Mouse (Mus musculus) spleen, adult 2 months (tissue): ENCODE measurements at regions not wholly inside any gene's neighbourhood (a gene's known extent, or its start where the extent isn't known, plus 50 kb on each side); places are given as distances from the start of the nearest gene placed in this dataset.

Experiments used
- DNase-seq, 2 experiments: peaks; one replicate each; pipeline versions ENCODE4 v3.0.0 to v3.0.0-alpha.2; 2012 to 2021; ENCODE audit warnings: low spot score in 2 of 2, low read depth in 1 of 2
- H3K27ac ChIP-seq: fragments of 200-500 bp; 2 replicates; pipeline ENCODE4 v1.5.1; 2012; ENCODE audit warnings: low read length, inconsistent platforms; ENCODE audit not compliant: insufficient read depth
- H3K27me3 ChIP-seq: fragments of 200-500 bp; 2 replicates; pipeline ENCODE4 v1.6.1; 2012; ENCODE audit warnings: mild to moderate bottlenecking, moderate library complexity, low read length, inconsistent platforms; ENCODE audit not compliant: control insufficient read depth, insufficient read depth
- H3K36me3 ChIP-seq: fragments of 200-500 bp; 2 replicates; pipeline ENCODE4 v1.6.1; 2012; ENCODE audit warnings: mild to moderate bottlenecking, low read length, inconsistent platforms; ENCODE audit not compliant: control insufficient read depth, insufficient read depth
- H3K4me1 ChIP-seq: fragments of 200-500 bp; 2 replicates; pipeline ENCODE4 v1.6.1; 2011; ENCODE audit warnings: inconsistent platforms; ENCODE audit not compliant: control insufficient read depth, insufficient read depth, insufficient read length
- H3K4me3 ChIP-seq: fragments of 200-500 bp; 2 replicates; pipeline ENCODE4 v1.5.1; 2011; ENCODE audit warnings: mild to moderate bottlenecking, inconsistent platforms; ENCODE audit not compliant: insufficient read depth, insufficient read length; ENCODE audit errors: extremely low read depth
- CTCF ChIP-seq: fragments of 200-500 bp; IDR thresholded peaks from 2 replicates; pipeline ENCODE4 v1.5.1; 2011; ENCODE audit warnings: mild to moderate bottlenecking, inconsistent platforms; ENCODE audit not compliant: insufficient read depth, insufficient read length, insufficient replicate concordance; ENCODE audit errors: extremely low read depth
- POLR2A ChIP-seq: fragments of 200-500 bp; IDR thresholded peaks from 2 replicates; pipeline ENCODE4 v1.6.1; 2011; ENCODE audit warnings: low read depth, low read length, inconsistent platforms
- WGBS: fragments of 180-500 bp; shearing (Covaris S2); methylation state at CpG from one replicate; pipeline ENCODE4 v1.1.7; 2018; 5-methylcytosine and 5-hydroxymethylcytosine counted together

- Histone ChIP-seq H3K36me3 (no peaks in the 10 kb centered on the region), H3K4me1 (no peaks in the 10 kb centered on the region), H3K27me3 (no peaks in the 10 kb centered on the region), H3K4me3 (no peak overlapping the region), H3K27ac (no peak overlapping the region)
- no peak for TF ChIP-seq CTCF
- TF ChIP-seq POLR2A = no peak
- 46% methylated on average over 11 of the region's 11 CpGs for WGBS
- DNase-seq = no peak
Measured at GRCm38 (mm10) chr9:118272713-118273407, 122.9 kb upstream of the Cmc1 start.

- no peak for TF ChIP-seq POLR2A
- TF ChIP-seq CTCF = no peak
- Histone ChIP-seq H3K27me3 (no peaks in the 10 kb centered on the region), H3K27ac (no peak overlapping the region), H3K4me3 (no peak overlapping the region), H3K4me1 (no peaks in the 10 kb centered on the region), H3K36me3 (no peaks in the 10 kb centered on the region)
- WGBS = 70% methylated on average over 3 of the region's 3 CpGs
- no peak for DNase-seq
Measured at GRCm38 (mm10) chr9:118285481-118285880, 135.5 kb upstream of the Cmc1 start.

GRCm38 (mm10) chr9:118287606-118288005 lies 137.6 kb upstream of the Cmc1 start:
- H3K27ac ChIP-seq = no peak overlapping the region
- no peaks in the 10 kb centered on the region for H3K4me1 ChIP-seq
- TF ChIP-seq POLR2A = no peak
- no peak for TF ChIP-seq CTCF
- no peaks in the 10 kb centered on the region for H3K27me3 ChIP-seq
- DNase-seq = no peak
- no peak overlapping the region for H3K4me3 ChIP-seq
- H3K36me3 ChIP-seq = no peaks in the 10 kb centered on the region
- WGBS = 92% methylated on average over 9 of the region's 9 CpGs

GRCm38 (mm10) chr9:118292836-118293235 lies 142.9 kb upstream of the Cmc1 start:
- H3K4me1 ChIP-seq = no peaks in the 10 kb centered on the region
- no peak overlapping the region for H3K27ac ChIP-seq
- no peak for DNase-seq
- no peak for TF ChIP-seq POLR2A
- TF ChIP-seq CTCF = no peak
- no peaks in the 10 kb centered on the region for H3K27me3 ChIP-seq
- H3K4me3 ChIP-seq = no peak overlapping the region
- H3K36me3 ChIP-seq = no peaks in the 10 kb centered on the region
- 88% methylated on average over 10 of the region's 10 CpGs for WGBS

GRCm38 (mm10) chr9:118294011-118294410 lies 144.0 kb upstream of the Cmc1 start:
- Histone ChIP-seq H3K36me3 (no peaks in the 10 kb centered on the region), H3K4me3 (no peak overlapping the region), H3K27ac (no peak overlapping the region), H3K4me1 (no peaks in the 10 kb centered on the region), H3K27me3 (no peaks in the 10 kb centered on the region)
- DNase-seq = no peak
- no peak for TF ChIP-seq CTCF
- no peak for TF ChIP-seq POLR2A
- 86% methylated on average over 8 of the region's 8 CpGs for WGBS

- H3K36me3 ChIP-seq = no peaks in the 10 kb centered on the region
- no peak for DNase-seq
- WGBS = 70% methylated on average over 11 of the region's 11 CpGs
- no peak overlapping the region for H3K4me3 ChIP-seq
- H3K27me3 ChIP-seq = no peaks in the 10 kb centered on the region
- H3K27ac ChIP-seq = no peak overlapping the region
- TF ChIP-seq POLR2A = no peak
- no peak for TF ChIP-seq CTCF
- no peaks in the 10 kb centered on the region for H3K4me1 ChIP-seq
Measured at GRCm38 (mm10) chr9:118302785-118303384, 152.9 kb upstream of the Cmc1 start.

GRCm38 (mm10) chr9:118318357-118319140 lies 159.5 kb upstream of the Eomes start:
- no peak for DNase-seq
- Histone ChIP-seq H3K4me3 (no peak overlapping the region), H3K4me1 (no peaks in the 10 kb centered on the region), H3K27ac (no peak overlapping the region), H3K36me3 (no peaks in the 10 kb centered on the region), H3K27me3 (no peaks in the 10 kb centered on the region)
- TF ChIP-seq CTCF (no peak), POLR2A (no peak)
- WGBS = 88% methylated on average over 18 of the region's 18 CpGs
